Mouse (Mus musculus): ENCODE data around the gene Mical2. TPM values are rescaled to one million over a fixed set of nuclear protein-coding genes. Genes with fewer than 3 reads are reported as not detected.

Gene Mical2
- total RNA-seq, 2 experiments from 2014 or later = 573 to 577 TPM

DNA sequence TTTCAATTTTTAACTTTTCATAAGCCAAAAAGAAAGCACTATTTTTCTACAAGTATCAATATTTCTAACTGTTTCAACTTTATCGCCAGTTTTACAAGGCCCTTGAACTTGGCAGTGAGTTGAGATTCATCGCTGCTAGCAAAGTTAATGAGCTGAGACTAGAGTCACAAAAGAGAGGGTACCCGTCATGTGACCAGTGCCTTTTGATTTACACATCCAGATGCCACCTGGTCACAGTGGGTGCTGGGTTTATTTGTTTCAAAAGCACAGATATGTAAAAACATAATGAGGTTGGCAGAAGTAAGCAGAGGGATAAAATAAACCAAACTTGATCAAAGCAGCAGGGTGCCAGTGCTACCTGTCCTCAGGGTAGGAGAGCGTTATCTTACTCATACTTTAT, 126.3 kb downstream of the Mical2 start:
- no peak for DNase-seq (ENCODE audit: low spot score in 2 of 2)

DNA sequence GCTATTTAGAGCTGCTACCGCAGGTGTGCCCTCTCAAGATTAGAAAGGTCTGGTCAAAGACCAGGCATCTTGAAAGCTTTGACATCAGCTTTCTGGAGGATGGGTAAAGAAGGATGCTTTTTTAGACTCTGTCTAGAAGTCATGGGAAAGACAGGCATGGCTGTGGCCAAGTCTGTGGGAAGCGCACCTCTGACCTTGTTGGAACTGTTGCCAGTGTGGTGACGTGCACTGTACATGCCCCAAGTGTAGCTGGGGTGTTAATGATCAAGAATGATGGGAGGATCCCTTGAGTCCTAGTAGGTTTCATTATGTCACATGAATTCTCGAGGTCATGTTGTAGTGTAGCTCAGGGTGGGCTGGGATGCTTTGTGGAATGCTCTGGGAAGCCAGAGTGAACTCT, 127.4 kb downstream of the Mical2 start:
- DNase-seq (ENCODE audit: low spot score in 2 of 2) = no peak

DNA sequence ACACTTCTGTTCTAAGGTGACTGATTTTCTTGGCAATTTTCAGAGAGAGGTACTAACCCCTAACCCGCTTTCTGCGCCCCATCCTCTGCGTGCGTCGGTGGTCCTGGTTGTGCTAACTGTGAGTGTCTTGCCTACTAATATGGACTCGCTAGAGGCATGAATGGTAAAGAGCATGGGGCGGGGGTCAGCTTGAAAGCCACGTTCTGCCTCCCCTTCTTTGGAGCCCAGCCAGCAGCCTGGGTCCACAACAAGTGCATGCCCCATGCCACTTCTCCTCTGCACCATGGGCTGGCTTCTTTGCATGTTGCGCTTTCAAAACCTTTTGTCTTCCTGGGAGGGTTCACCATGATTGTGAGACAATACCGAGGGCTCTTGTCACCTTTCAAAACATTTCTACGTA, 128.3 kb downstream of the Mical2 start:
- no peak for DNase-seq (ENCODE audit: low spot score in 2 of 2)

DNA sequence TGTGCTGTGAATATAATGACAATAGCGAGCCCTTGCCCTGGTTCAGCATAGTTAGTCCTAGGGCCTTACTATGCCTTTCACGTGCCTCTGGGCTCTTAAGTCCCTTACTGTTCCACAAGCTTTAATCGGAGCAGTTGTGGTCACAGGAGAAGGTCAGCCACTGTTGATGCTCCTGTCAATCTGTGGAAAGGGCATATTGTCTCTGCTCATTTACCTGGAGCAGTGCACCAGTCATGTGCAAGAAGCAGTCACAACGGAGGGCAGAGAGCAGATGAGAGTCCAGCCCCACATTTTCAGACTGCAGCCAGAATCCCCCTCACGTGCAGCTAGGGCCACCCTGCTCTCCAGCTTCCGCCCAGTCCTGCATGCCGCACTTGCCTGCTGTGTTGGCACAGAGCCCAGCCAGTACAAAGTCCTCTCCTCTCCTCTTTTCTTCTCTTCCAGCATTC, 128.9 kb downstream of the Mical2 start:
- peak in 1 of 2 experiments; percentile 37 for DNase-seq (ENCODE audit: low spot score in 2 of 2)

DNA sequence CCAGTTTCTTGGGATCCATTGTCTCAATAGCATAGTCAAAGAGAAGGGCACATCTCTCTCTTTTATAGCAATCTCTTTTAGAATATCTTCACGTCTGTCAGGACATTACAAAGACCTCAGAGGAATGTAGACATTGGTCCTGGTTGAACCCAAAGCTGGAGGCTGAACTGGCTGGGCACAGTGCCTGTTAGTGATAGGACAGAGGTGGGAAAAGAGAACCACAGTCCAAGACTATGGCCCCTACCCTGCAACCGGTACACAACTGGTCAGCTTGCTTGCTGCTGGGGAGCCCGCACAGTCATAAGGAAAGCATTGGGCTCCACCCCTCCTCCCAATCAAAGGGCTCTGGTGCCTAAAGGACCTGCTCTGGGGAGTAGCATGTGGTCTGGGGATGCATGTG, 133.9 kb downstream of the Mical2 start:
- no peak for DNase-seq (ENCODE audit: low spot score in 2 of 2)

DNA sequence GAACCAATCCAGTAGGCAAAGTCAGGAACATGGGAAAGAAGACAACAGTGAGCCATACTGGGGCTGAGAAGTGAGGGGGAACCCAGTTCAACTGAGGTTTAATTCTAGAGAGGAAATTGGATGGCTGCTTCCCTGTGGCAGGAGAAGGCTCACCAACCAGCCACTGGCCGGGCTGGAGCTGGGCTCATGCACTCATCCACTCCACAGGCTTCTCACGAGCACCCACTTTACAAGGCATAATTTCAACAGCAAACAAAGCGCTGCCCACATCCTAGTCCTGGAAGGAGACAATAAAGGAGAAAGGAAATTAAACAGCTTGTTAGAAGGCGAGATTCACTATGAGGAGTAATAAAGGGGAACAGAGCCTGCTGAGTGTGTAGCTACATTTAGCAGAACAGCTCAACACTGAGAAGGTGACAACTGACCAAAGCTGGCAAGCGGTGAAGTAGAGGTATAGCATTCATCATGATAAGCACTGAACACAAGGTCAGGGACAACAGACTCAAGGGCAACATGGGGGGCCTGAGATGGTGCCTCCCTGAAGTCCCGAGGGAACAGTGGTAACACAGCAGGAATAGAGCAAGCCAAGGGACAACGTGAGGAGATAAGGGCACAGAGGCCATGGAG, 137.0 kb downstream of the Mical2 start:
- DNase-seq (ENCODE audit: low spot score in 2 of 2) = no peak

DNA sequence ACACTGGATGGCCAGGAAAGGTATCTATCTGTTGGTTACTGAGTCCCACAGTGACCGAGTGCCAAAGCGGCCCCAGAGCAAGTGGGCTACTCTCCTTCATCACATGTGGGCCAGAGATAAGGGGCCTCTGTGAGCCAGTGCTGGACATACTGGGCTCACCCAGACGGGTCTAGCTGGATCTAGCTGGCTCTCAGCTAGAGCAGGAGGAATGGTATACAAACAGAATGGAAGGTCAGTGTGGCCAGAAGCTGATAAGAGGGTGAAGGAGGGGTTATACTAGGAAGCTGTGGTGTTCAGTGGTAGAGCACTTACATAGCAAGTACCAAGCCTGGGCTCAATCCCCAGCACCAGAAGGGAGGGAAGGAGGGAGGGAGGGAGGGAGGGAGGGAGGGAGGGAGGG, 140.2 kb downstream of the Mical2 start:
- DNase-seq (ENCODE audit: low spot score in 2 of 2) = no peak

DNA sequence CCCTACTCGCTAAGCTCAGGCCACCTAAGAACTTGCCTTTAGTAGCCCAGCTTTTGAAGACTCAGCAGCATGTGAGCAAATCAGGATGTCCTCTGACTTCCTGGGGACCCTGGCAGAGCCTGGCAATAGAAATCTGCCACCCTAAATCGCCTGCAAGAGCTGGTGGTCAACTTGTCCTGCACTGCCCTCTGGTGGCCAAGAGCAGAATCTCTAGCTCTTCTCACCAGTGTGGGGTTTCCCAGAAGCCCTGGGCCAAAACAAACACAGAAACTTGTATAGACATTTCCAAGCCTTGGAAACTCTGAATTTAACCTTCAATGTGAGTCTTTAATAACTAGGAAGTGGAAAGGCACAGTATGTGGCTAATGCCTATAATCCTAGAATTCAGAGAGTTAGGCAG, 143.4 kb downstream of the Mical2 start:
- DNase-seq (ENCODE audit: low spot score in 2 of 2) = peak; percentile 89

DNA sequence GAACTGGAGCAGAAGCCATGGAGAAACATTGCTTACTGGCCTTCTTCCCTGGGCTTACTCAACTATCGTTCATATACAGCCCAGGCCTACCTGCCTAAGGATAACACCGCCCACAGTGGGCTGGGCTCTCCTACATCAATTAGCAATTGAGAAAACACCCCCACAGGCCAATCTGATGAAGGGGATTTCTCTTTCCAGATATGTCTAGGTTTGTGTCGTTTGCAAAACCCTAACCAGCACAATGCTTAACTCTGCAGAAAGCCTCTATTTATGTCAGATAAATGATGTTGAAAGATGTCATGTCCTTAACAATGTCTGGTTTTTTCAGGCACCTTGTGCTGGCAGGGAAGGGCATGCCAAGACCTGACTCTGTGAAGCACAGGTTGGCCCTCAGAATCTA, 144.3 kb downstream of the Mical2 start:
- DNase-seq (ENCODE audit: low spot score in 2 of 2) = no peak

DNA sequence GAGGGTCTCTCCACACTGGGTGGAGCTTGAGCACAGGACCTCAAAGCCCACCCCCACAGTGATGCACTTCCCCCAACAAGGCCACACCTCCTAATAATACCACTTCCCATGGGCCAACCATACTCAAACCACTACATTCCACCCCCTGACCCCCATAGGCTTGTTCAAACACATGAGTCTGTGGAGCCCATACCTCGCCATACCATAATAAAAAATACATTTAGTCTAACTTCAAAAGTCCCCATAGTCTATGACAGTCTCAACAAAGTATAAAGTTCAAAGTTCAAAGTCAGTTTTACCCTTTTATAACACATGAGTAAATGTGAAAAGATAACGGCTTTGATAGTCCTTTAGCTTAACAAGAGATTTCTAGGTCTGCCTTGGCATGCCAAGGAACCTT, 145.7 kb downstream of the Mical2 start:
- DNase-seq (ENCODE audit: low spot score in 2 of 2) = no peak

DNA sequence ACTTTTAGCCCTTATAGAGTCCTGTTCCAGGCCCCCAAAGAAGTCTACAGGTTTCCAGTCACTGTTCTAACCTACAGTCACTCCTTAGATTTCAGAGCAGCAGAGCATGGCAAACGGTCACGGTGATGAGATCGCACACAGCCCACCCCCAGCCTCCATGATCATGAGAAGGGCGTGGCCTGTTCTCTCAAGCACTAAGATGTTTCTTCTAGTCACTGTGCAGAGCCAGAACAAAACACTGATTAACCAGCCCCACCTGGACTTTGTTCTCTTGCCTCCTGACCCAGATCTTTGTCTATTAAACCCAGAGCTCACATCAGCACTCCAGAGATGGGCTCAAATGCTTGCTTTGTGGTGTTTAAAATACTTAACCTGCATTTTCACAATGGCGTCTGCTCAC, 148.4 kb downstream of the Mical2 start:
- DNase-seq (ENCODE audit: low spot score in 2 of 2) = no peak

DNA sequence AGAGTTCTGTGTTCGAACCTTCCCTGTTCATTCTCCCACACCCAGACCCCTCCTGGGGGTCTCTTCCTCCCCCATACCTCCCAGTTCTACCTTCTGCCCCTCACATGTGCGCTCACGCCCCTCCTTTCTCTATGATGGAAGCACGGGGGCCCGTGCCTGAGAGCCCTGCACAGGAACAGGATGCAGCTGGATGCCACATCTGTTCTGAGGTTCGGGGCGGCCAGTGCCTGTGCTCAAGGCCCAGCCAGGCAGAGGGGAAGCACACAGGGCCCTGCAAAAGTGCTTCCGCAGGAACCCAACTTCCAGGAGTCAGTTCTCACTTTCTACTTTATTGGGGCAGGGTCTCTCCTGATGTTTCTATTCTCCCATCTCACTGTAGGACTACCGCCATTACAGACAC, 149.4 kb downstream of the Mical2 start:
- no peak for DNase-seq (ENCODE audit: low spot score in 2 of 2)

DNA sequence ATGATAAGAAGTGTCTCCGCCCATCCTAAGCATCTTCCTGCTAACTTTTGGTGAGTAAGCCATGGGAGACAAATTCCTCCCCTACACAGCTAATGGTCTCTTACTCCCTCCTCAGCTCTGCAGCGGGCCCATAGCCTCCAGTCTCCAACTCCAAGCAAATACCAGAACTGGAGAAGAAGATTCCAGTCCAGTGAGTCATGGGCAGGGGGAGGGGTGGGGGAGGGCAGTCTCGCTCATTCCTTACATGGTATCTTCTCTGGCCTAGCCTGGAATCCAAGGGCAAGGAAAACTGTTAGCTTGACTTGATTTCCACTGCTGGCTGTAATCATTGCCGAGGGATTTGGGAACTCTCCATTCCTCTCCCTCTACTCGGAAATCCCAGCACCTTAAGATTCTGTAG, 150.2 kb downstream of the Mical2 start:
- DNase-seq (ENCODE audit: low spot score in 2 of 2) = no peak

DNA sequence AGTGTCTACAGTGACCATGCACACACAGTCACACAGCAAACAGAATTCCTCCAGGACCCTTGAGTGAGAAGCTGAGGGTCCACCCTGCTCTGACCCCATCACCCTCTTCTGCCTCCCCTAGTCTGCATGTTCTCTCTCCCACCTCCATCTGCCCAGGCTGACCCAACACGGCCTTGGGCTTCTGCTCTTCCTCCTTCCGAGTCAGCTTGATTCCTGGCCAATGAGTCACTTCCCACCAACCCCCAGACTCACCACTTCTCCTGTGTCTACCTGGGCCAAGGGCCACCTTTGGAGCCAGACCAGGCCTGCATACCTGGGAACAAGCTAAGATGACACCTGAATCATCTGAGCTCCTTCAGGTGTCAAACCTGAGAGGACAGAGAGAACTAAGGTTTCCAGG, 151.0 kb downstream of the Mical2 start:
- no peak for DNase-seq (ENCODE audit: low spot score in 2 of 2)

DNA sequence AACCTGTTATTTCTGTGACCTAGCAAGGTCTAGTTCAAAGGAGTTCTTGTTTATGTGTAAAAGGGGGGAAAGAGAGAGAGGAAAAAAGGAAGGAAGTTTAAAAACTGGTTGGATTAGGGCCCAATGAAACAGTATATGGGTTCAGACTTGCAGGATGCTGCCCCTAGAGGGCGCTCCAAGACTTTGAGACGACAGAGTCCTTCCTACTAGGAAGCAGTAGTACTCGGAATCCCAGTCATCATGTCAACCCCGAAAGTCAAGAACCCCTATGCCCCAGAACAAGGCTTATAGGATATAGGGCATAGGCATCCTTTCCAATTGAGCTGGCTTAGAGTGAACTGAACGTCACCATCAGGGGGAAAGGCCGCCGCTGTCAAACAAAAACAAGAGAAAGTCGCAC, 151.7 kb downstream of the Mical2 start:
- DNase-seq (ENCODE audit: low spot score in 2 of 2) = peak; percentile 74 to 79

DNA sequence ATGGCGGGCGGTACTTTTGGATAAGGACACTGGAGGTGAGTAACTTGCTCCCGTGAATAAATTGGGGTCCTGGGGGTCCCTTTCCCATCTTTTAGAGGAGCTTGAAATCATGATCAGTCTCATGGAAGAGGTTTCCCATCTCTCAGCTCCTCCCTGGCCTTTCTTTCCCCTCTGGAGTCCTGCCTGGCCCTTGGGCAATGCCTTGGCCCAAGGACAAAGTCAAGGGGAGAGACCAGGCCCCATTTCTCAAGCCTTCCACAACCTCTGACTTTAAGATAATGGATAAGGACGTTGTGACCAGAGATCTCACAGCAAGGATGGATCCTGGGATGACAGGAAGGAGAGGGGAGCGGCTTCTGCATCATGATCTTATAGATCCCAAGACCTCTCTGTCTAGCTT, 152.4 kb downstream of the Mical2 start:
- DNase-seq (ENCODE audit: low spot score in 2 of 2) = no peak

DNA sequence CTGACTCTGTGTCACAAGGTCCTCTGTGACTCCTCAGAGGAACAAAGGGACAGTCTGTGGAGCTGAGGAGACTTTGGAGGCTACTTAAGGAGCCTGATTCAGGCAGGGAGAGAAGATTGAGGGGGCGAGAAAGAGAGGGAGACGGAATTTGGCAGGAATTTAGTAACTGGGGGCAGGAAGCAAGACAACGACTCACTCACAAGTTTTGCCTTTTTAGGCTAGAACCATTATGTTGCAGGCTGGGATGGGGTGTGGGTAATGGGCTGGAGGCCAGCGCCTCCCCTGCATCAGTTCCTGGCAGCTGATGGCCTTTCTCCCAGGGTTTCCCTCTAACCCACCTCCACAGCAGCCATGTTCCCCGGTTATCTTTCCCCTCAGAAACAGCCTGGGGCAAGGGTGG, 152.8 kb downstream of the Mical2 start:
- DNase-seq (ENCODE audit: low spot score in 2 of 2) = peak; percentile 45 to 60

DNA sequence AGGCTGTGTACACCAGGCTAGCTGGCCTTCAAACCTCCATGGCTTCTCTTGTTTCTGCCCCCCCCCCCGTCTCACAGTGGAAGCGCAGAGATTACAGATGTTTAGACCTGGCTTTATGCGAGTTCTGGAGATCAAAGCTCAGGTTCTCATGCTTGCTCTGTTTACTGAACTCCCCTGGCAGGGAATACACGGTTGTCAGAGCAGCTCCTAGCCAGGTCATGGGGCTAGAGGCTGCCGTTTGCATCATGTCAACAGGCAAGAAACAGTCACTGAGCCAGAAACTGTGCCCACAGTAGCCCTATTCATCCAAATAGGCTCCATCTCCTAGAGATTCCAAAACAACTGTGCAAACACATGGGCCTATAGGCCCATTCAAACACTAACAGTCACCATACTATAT, 160.9 kb downstream of the Mical2 start:
- DNase-seq (ENCODE audit: low spot score in 2 of 2) = no peak

DNA sequence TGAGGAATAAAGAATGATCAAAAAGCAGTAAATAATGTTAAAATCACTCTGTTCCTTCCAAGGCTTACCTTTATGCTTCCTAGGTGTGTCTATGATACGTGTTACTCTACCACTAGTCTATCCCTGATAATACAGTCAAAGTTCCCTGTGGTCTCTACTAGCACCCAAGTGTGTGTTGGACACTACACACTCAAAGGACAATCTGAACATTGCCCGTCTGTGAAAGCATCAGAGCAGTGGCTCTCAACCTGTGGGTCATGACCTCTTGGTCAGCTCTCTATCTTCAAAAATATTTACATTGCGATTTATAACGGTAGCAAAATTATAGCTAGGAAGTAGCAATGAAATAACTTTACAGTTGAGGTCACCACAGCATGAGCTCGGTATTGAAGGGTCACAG, 162.2 kb downstream of the Mical2 start:
- DNase-seq (ENCODE audit: low spot score in 2 of 2) = no peak

DNA sequence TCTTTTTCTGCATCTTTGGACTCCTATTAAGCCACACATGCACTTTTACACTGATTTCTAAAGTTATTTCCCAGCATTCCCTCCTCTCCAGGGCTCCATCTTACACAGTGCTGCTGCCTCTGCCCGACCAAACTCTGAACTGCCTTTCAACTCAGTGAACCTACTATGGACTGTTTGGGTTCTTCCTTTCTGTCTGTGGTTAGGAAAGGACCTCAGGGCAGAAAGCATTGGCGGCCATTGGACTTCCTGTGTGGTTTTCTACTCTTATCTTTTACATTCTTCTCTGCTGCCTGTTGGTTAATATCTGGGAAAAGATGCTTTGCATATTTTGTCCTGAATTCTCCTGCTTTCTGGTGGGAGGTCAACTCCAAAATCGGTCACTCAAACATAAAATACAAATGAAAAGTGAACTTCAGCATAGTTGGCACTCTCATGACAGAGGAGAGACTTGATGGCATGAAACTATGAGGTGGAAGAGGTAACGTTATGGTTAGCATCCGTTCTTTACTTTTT, 162.8 kb downstream of the Mical2 start:
- DNase-seq (ENCODE audit: low spot score in 2 of 2) = no peak

DNA sequence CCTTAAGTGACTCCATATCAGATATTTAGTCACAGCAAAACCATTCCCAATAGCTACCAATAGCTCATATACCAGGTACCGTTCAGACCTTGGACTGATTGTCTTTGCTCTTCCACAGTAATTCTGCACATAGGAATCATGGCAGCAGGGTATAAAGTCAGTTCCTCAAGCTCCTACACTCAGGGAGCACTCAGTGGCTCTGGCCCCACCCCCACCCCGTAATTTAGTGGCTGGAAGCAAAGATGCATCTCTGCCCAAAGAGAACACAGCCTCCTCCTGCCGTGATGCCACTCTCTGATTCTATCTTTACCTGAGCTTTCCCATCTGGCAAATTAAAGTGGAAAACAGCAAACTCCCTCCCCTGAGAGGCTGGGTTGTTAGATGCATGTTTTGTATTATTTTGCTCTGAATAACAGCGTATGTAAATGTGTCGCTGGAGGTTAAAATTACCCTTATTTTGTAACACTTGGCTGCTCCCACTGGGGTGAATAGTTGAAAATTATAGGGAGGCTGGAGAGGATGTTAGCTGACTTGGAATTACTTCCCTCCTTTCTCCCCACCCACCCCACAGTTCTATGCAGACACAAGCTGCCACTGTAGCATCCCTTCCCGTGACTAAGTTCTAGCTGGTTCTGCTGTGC, 164.1 kb downstream of the Mical2 start:
- DNase-seq (ENCODE audit: low spot score in 2 of 2) = no peak

DNA sequence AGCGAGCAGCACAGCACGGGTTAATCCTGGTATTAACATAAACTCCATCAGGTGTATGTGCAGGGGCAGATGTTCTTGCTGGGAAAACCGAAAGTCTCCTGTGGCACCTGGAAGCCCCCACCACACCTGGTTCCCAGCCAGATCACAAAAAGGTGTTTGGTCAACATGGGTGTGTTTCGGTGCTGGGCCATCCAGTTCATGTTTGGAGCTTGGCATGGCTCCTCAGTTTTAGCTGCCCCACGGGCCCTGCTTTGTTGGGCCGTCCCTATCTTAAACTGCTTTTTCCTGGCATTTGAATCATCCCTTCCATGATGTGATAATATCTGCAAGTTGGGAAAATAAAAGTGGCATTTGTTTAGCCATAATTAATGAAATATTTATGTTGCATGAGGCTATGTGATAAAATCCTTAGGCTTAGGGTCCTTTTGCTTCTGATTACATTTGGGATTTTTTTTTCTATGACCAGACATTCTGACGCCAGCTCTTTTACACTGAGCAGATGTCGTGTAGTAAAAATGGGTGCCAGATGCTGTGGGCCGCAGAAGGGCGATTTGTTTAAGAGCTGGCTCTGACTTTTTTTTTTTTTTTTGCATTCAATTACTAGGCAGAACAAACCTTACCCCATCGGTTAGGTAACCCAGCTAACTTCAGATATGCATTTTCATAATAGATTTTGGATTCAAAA, 164.7 kb downstream of the Mical2 start:
- DNase-seq (ENCODE audit: low spot score in 2 of 2) = no peak

Data from layer of hippocampus, postnatal 14 days (tissue).